Mouse (Mus musculus) stomach, embryonic 14.5 days (tissue): ENCODE measurements around the gene Gm21970. TPM values are rescaled to one million over a fixed set of nuclear protein-coding genes. Genes with fewer than 3 reads are reported as not detected.

Experiments
- ATAC-seq: fragments of 200-750 bp; cut with Nextera tagmentation; 2 replicates; pipeline ENCODE4 v1.8.0; 2017; ENCODE audit warnings: low read depth, moderate TSS enrichment; ENCODE audit not compliant: insufficient number of reproducible peaks, insufficient read depth, low FRiP score
- H3K27ac ChIP-seq: fragments of 300-500 bp; sonication (generic); 2 replicates; pipeline ENCODE4 v1.5.1; 2014; ENCODE audit warnings: mild to moderate bottlenecking, low read length, moderate library complexity, mixed read lengths
- H3K27me3 ChIP-seq: fragments of 300-500 bp; sonication (generic); 2 replicates; pipeline ENCODE4 v1.6.1; 2014; ENCODE audit warnings: low read length, control low read depth, mixed read lengths; ENCODE audit not compliant: control insufficient read depth, insufficient read depth
- H3K36me3 ChIP-seq: fragments of 300-500 bp; sonication (generic); 2 replicates; pipeline ENCODE4 v1.6.1; 2014; ENCODE audit warnings: mild to moderate bottlenecking, control low read depth, low read length, moderate library complexity, mixed read lengths; ENCODE audit not compliant: control insufficient read depth, insufficient read depth
- H3K4me1 ChIP-seq: fragments of 300-500 bp; sonication (generic); 2 replicates; pipeline ENCODE4 v1.6.1; 2014; ENCODE audit warnings: low read length, control low read depth, mixed read lengths; ENCODE audit not compliant: control insufficient read depth, insufficient read depth
- H3K4me2 ChIP-seq: fragments of 300-500 bp; sonication (generic); replicated peaks from 2 replicates; pipeline ENCODE4 v1.6.1; 2014; ENCODE audit warnings: low read depth, low read length, control low read depth
- H3K4me3 ChIP-seq: fragments of 300-500 bp; sonication (generic); 2 replicates; pipeline ENCODE4 v1.5.1; 2014; ENCODE audit warnings: low read depth, low read length, control low read depth
- H3K9ac ChIP-seq: fragments of 300-500 bp; sonication (generic); replicated peaks from 2 replicates; pipeline ENCODE4 v1.6.1; 2014; ENCODE audit warnings: low read depth, mild to moderate bottlenecking, control low read depth, low read length, moderate library complexity, mixed read lengths
- H3K9me3 ChIP-seq: fragments of 300-500 bp; sonication (generic); 2 replicates; pipeline ENCODE4 v1.6.1; 2016; ENCODE audit warnings: low read depth, low read length, control low read depth; ENCODE audit not compliant: control insufficient read depth
- WGBS: fragments of 180-500 bp; shearing (Covaris S2); extraction: QIAGEN DNeasy Blood & Tissue Kit; methylation state at CpG from one replicate; pipeline ENCODE4 v1.1.7; 2014; 5-methylcytosine and 5-hydroxymethylcytosine counted together
- polyA plus RNA-seq: library from polyadenylated mRNA; unstranded; fragments of >200 nt; fragmentation: Nextera tagmentation; extraction: Ambion mirVana; gene quantifications from 2 replicates; pipeline ENCODE4 v1.2.1, GENCODE M21; 2014

Gm21970 gene
- polyA plus RNA-seq, 1 experiment from 2014 or later: not detected

GRCm38 (mm10) chr16:91378431-91378986 lies 13.0 kb upstream of the Gm21970 start:
- Histone ChIP-seq H3K4me2 (no peak overlapping the region), H3K4me3 (no peak overlapping the region)
- WGBS: 50% methylated on average over 17 of the region's 17 CpGs

GRCm38 (mm10) chr16:91378991-91379390 lies 12.5 kb upstream of the Gm21970 start:
- Histone ChIP-seq H3K4me3 (no peak overlapping the region), H3K9me3 (no peaks in the 10 kb centered on the region), H3K27ac (0 out of 2 replicates have a peak overlapping the region, but pooled peaks have one; percentile 3), H3K4me1 (0 out of 2 replicates have a peak, but pooled peaks cover 2% of the 10 kb centered on the region), H3K27me3 (no peaks in the 10 kb centered on the region), H3K4me2 (no peak overlapping the region), H3K36me3 (no peaks in the 10 kb centered on the region), H3K9ac (no peak overlapping the region)
- WGBS: 39% methylated on average over 9 of the region's 9 CpGs
- ATAC-seq: no peak; the same call in 1 of the 2 replicates

More at GRCm38 (mm10) chr16:91378431-91378986, 13.0 kb upstream of the Gm21970 start:
- no peak overlapping the region for H3K9ac ChIP-seq
- no peaks in the 10 kb centered on the region for H3K27me3 ChIP-seq
- 0 out of 2 replicates have a peak, but pooled peaks cover 2% of the 10 kb centered on the region for H3K4me1 ChIP-seq
- no peak for ATAC-seq
- H3K9me3 ChIP-seq: no peaks in the 10 kb centered on the region
- no peak overlapping the region for H3K27ac ChIP-seq
- no peaks in the 10 kb centered on the region for H3K36me3 ChIP-seq

- H3K27me3 ChIP-seq: no peaks in the 10 kb centered on the region
- H3K4me2 ChIP-seq: no peak overlapping the region
- no peak for ATAC-seq
- no peaks in the 10 kb centered on the region for H3K9me3 ChIP-seq
- 0 out of 2 replicates have a peak, but pooled peaks cover 2% of the 10 kb centered on the region for H3K4me1 ChIP-seq
- H3K4me3 ChIP-seq: no peak overlapping the region
- 48% methylated on average over 3 of the region's 3 CpGs for WGBS
- H3K27ac ChIP-seq: 0 out of 2 replicates have a peak overlapping the region, but pooled peaks have one; percentile 3
- peaks cover 2% of the 10 kb centered on the region; the same call in 1 of the 2 replicates for H3K36me3 ChIP-seq
- no peak overlapping the region for H3K9ac ChIP-seq
These were observed 12.1 kb upstream of the Gm21970 start for GRCm38 (mm10) chr16:91379412-91379811.

GRCm38 (mm10) chr16:91380151-91380550 lies 11.4 kb upstream of the Gm21970 start:
- H3K27me3 ChIP-seq: no peaks in the 10 kb centered on the region
- peaks cover 6% of the 10 kb centered on the region; the same call in 1 of the 2 replicates for H3K36me3 ChIP-seq
- no peak overlapping the region for H3K27ac ChIP-seq
- WGBS: 63% methylated on average over 5 of the region's 5 CpGs
- H3K4me1 ChIP-seq: 0 out of 2 replicates have a peak, but pooled peaks cover 2% of the 10 kb centered on the region
- no peak overlapping the region for H3K4me2 ChIP-seq
- H3K9me3 ChIP-seq: no peaks in the 10 kb centered on the region
- no peak for ATAC-seq
- H3K9ac ChIP-seq: no peak overlapping the region
- no peak overlapping the region for H3K4me3 ChIP-seq

GRCm38 (mm10) chr16:91381606-91382005 lies 9.9 kb upstream of the Gm21970 start:
- 71% methylated on average over 4 of the region's 4 CpGs for WGBS
- no peak overlapping the region for H3K27ac ChIP-seq
- ATAC-seq: no peak

GRCm38 (mm10) chr16:91382261-91382790 lies 9.2 kb upstream of the Gm21970 start:
- Histone ChIP-seq H3K9ac (no peak overlapping the region), H3K4me2 (no peak overlapping the region), H3K36me3 (peaks cover 9% of the 10 kb centered on the region; the same call in 1 of the 2 replicates), H3K27ac (no peak overlapping the region), H3K4me1 (no peaks in the 10 kb centered on the region), H3K27me3 (no peaks in the 10 kb centered on the region), H3K9me3 (no peaks in the 10 kb centered on the region), H3K4me3 (no peak overlapping the region)
- ATAC-seq: no peak
- 88% methylated on average over 9 of the region's 9 CpGs for WGBS

More at GRCm38 (mm10) chr16:91381606-91382005, 9.9 kb upstream of the Gm21970 start:
- Histone ChIP-seq H3K9ac (no peak overlapping the region), H3K4me2 (no peak overlapping the region), H3K36me3 (peaks cover 8% of the 10 kb centered on the region; the same call in 1 of the 2 replicates), H3K4me3 (no peak overlapping the region), H3K9me3 (no peaks in the 10 kb centered on the region), H3K4me1 (0 out of 2 replicates have a peak, but pooled peaks cover under 1% of the 10 kb centered on the region), H3K27me3 (no peaks in the 10 kb centered on the region)

- no peak for ATAC-seq
- H3K4me3 ChIP-seq: no peak overlapping the region
- no peaks in the 10 kb centered on the region for H3K4me1 ChIP-seq
- H3K9ac ChIP-seq: no peak overlapping the region
- WGBS: 71% methylated on average over 4 of the region's 4 CpGs
- H3K9me3 ChIP-seq: no peaks in the 10 kb centered on the region
- H3K36me3 ChIP-seq: peaks cover 18% of the 10 kb centered on the region
- H3K27ac ChIP-seq: no peak overlapping the region
- no peaks in the 10 kb centered on the region for H3K27me3 ChIP-seq
- no peak overlapping the region for H3K4me2 ChIP-seq
These were observed 7.3 kb upstream of the Gm21970 start for GRCm38 (mm10) chr16:91384221-91384620.

- H3K36me3 ChIP-seq: peaks cover 18% of the 10 kb centered on the region
- WGBS: 61% methylated on average over 10 of the region's 10 CpGs
- H3K27ac ChIP-seq: no peak overlapping the region
- no peaks in the 10 kb centered on the region for H3K4me1 ChIP-seq
- H3K27me3 ChIP-seq: no peaks in the 10 kb centered on the region
- H3K9ac ChIP-seq: no peak overlapping the region
- H3K4me2 ChIP-seq: no peak overlapping the region
- H3K4me3 ChIP-seq: no peak overlapping the region
- no peak for ATAC-seq
- H3K9me3 ChIP-seq: no peaks in the 10 kb centered on the region
These were observed 5.9 kb upstream of the Gm21970 start for GRCm38 (mm10) chr16:91385621-91386020.
